Mouse (Mus musculus) mouse embryonic stem cell (cell line): Measurements from ENCODE around the gene Sgcd.

Source experiments
- in situ Hi-C, 2 experiments: fragments of 300-500 bp; cut with MboI; formaldehyde crosslinking; loops; 1 replicate in 1 of 2; 3 replicates in 1 of 2; pipeline ENCODE4 v1.14.3; 2019 to 2020; ENCODE audit warnings: low sequenced_read_pairs in 2 of 2, low pct_unique_long_range_greater_than_20kb in 1 of 2, mixed read lengths in 1 of 2; ENCODE audit not compliant: unreplicated experiment in 1 of 2

Gene Sgcd

GRCm38 (mm10) chr11:47376915-47377314, 611.9 kb downstream of the Sgcd start:
- in situ Hi-C loops: no loop called here

DNA sequence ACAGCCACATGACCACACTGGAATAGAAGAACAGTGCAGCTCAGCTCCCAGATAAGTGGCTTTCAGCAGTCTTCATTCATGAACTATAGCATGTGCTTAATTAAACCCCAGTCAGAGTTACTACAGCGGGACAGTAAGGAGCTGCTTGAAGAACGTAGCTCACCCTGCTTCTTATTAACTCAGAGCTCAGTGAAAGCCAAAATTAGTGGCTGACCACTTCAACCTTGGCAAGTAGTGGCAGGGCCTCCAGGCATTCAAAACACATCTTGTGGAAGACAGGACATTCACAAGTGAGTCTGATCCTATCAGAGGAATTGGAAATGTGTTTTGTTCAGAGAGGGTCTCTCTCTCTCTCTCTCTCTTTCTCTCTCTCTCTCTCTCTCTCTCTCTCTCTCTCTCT, 617.2 kb downstream of the Sgcd start:
- in situ Hi-C loops: no loop called here

DNA sequence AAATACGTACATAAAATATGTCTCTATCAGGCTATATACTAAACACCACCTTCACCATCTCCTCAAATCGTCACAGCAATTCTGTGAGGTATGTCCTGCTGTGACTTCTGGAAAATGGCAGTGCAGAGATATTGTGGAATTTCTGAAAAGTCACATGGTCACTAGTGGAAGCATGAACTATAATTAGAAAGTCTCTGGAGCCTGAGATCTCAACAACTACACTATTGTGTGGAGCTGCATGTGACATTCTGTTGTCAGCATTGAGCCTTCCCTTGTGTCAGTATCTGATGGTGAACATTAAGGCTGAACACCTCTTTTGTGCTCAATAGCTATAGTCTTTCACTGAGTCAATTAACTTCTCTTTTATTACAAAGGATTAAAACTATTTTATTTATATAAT, 637.2 kb downstream of the Sgcd start:
- in situ Hi-C loops: no loop called here

DNA sequence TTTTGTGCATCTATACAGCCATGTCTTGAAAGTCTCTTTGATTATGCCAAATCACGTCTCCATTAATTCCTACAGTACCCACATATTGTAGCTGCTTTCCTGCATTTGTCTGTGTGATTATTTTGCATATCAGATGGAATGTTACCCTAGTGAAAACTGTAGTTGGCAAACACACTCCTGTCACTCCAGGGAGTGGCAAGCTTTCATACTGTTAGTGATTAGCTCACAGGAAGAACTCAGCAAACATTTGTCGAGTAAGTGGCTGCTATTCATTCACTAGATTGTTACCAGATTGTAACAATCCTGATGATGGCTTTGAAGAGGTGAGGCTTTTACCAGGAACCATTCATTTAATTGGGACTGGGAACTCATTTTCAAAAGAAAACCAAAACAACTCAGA, 645.3 kb downstream of the Sgcd start:
- in situ Hi-C loops: no loop called here

- in situ Hi-C loops: no loop called here
Observed at GRCm38 (mm10) chr11:47333702-47334101, 655.1 kb downstream of the Sgcd start.

DNA sequence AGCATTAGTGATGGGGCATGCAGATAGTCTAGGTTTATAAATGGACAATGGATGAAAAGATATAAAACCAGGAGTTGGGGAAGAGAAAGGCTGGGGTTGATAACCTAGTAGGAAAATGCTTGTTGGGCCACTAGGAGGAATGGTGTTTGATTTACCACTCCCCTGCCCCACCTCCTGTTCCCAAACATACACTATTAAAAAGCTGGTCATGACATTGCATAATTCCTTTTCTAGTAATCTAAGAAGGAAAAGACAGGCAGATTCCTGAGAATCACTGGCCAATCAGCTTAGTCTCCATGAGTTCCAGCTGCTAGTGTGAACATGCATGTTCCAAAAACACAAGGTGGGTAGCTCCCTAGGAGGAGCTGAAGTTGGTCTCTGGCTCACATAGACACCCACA, 683.2 kb downstream of the Sgcd start:
- in situ Hi-C loops: no loop called here

- in situ Hi-C loops: no loop called here
Observed at GRCm38 (mm10) chr11:47304702-47305450, 683.9 kb downstream of the Sgcd start.

DNA sequence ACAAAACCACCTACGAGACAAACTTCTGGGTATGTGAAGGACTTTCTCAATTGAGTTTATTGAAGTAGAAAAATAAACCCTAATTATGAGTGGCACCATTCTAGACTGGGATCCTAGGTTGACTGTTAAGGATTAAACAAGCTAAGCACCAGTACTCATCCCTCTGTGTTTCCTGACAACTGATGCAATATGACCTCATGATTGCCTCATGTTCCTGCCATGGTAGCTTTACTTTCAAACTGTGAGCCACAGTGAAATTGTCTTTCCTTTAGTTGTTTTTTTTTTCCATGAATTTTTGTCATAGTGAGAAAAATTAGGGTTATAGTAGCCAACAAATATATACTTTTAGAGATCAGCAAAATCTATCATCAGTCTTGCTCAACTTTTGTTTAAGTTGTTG, 689.0 kb downstream of the Sgcd start:
- in situ Hi-C loops: no loop called here

DNA sequence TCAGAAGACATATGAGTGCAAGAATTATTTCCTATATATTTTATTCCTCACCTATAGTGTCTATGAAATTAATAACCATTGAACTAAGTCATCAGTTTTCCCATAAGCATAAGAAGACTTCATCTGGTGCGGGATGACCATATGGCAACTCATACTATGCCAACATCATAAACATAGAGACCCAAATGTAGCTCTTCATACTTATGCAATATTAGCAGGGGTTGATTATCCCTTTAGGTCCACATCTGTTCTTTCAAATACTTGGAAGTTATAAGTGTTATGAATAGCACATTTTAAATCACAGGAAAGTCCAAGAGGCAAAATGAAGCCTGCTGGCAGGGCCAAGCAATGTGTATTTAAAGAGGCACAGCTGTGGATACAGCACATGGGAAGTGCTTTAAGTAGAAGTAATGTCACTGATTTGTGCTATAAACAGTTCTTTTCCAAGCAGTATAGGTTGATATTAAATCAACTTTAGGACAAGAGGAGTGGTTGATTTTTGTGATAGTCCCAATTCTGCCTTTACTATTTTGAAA, 690.9 kb downstream of the Sgcd start:
- in situ Hi-C loops: no loop called here

DNA sequence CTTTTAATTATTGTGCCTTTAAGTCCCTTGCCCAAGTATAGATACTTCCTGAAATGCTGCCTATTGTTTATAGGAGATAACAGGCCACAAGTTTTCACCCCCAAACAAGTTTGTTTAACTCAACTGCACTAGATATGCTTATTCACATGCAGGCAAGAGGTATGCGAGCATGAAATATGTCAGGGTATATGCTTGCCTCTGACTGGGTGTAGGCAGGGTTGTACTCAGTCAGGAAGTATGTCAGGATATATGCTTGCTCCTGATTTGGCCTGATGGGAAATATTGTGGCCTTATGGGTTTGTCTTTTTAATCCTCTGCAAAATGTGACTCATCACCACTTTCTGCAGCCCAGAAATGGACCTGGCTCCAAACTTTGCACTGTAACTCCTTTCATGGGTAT, 694.0 kb downstream of the Sgcd start:
- in situ Hi-C loops: no loop called here

DNA sequence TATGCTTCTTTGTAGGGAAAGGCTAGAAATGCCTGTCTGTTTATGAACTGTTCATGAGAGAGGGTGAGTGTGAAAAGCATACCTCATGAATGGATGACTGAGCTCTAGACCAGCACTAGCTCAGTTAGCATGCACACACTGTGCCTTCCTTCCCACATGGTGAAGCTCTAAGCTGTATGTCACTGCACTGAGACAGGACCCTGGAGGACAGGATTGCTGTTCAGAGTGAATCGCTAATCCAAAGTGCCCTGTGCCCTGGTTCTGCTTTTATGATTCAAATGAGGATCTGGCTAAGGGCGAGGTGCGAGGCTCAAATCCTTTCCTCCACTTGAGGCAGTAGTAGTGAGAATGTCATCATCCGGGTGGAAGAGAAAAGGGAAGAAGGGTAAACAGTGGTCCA, 712.2 kb downstream of the Sgcd start:
- in situ Hi-C loops: no loop called here

- in situ Hi-C loops: no loop called here
Observed at GRCm38 (mm10) chr11:47268556-47268955, 720.2 kb downstream of the Sgcd start.

DNA sequence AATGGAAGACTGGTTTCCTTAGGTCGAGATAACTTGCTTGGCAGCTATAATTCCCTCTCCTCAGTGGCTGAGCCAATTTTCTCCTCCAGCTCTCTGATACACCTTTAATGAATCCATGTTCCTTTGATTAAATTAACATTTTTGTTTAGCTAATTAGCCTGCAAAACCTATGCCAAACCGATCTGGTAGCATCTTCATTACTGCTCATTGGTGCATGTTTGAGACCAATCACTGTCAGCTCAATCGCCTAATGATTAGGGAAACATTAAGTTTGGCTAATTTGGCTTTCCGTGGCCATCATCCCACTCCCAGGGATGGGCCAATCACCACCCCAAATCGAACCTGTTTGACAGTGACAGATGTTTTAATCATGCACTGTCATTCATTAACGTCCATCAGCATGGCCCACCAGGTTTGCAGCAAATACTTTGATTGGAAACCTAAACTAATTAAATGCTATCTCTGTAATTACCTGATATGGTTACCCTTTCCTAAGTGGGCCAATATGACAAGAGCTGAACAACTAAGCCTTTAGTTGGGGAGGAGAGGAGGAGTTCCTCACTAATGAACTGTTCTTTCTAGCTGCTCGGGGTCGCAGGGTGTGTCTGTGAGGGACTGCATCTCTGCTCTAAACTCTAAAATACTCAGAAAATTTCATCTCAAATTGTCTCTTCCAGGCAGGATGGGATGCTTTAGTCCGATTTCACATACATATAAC, 724.3 kb downstream of the Sgcd start:
- in situ Hi-C loops: no loop called here

DNA sequence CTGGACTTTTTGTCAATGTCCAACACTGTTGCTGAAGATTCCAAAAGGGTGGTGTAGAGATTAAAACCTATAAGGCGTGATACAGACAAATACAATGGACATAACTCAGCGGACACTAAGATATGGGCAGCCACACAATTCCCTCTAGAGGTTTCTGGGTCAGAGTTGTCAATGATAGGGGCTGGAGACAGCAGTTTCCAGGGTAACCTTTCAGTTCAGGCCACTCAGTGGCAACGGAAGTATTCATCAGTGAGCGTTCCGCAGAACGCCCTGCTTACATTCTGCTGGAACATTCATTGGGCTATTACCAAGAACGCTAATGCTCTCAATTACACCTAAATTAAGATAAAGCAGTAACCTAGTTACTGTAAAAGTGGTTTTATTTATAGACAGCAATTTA, 738.5 kb downstream of the Sgcd start:
- in situ Hi-C loops: no loop called here

DNA sequence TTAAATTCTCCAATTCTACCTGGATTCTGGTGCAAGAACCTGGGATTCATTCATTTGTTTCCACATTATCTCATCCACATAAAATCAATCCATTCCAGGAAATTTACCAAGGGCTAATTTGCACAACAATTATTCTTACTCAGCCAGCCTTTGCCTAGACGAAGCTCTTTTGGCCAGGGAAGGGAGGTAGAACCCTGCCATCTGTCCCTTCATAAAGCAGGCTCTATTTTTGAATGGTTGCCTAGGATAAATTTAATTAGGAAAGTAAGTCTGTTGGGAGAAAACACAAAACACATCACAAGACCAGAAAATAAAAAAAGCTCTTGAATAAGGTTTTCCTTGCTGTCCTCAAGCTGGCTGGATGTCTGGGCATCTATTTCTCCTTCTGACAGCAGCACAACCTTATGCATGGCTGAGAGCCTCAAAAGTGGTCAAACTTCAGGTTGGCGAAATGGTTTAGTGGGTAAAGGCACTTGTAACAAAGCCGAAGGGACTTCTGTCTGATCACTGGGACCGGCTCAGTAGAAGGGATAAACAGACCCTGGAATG, 740.4 kb downstream of the Sgcd start:
- in situ Hi-C loops: no loop called here

DNA sequence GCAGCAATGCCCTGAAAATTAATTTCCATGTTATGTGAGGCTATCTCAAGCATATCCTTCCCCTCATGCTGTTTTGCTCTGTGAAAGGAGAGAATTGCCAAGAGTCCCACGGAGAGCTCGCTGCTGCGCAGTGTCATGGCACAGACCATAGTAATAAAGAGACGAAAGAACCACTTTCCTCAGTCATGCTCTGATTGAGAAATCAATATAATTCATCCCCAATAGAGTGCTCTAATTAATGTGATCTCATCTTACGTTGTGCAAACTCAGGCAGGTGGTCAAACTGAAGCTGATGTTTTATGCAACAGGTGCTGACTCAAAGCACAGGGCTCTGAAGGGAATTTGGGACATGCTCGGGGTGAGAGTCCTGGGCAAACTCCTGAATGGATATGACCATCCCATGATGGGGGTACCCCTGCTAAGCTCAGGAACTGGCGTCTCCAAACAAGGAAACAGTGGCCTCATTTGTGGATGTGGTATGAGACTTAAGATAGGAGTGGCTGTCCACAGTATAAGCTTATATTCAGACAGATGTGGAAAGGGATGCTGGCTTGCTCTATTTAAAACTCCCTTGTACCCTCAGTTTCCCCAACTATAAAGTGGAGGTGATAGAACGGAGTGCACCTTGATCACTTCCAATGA, 740.9 kb downstream of the Sgcd start:
- in situ Hi-C loops: no loop called here

- in situ Hi-C loops: no loop called here
Observed at GRCm38 (mm10) chr11:47242401-47242800, 746.4 kb downstream of the Sgcd start.

DNA sequence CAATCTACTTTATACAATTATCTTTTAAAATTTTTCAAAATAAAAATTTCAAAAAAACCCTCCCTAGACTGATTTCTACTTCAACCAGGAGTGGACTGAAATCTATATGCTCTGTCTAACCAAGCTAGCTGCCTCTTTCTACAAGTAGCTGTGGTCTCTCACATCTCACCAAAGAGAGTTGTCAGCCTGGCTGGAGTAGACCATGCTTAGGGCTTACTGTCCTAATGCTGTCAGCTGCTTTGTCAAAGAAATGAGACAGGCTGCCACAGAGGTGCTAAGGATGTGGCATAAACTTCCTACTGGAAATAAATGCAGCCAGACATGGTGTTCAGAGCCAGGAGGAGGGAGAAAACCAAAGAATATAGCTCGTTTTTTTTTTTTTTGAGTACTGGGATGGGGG, 760.5 kb downstream of the Sgcd start:
- in situ Hi-C loops: no loop called here

DNA sequence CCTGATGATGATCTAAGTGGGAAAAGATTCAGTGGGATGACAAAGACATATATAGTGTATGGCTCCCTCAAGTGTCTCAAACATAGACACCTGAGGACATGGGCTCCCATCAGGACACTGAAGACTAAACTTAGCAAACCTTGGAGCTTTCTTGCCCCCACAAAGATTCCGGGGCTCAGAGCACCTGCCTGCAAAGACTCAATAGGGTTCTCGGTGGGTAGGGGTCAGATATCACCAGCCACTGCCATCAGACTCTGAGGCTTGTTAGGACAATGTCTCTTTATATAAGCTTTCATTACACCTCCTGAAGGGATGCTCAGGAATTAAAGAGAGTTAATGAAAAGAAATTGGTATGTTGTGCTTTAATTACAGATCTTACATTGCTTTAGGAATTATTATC, 764.6 kb downstream of the Sgcd start:
- in situ Hi-C loops: no loop called here
